Mouse (Mus musculus): ENCODE results near the gene Papola. TPM values are rescaled to one million over a fixed set of nuclear protein-coding genes. Genes with fewer than 3 reads are reported as not detected.

Gene Papola
- polyA plus RNA-seq, 1 experiment, result 78.6 TPM

DNA sequence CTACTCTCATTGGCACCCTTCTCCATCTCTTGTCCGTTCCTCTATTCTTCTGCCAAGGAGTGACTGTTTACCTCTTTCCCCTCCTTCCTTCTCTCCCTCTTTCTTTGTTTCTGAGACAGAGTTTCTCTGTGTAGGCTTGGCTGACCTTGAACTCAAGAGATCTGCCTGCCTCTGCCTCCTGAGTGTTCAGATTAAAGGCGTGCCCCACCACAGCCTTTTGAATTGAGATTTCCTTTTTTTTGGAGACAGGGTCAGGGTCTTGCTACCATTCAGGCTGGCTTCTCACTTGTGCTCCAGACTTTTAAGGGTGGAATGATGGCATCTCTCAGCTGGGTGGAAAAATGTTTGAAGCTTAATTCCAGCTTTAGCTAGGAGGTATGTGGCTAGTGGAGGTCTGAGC is 3.1 kb downstream of the Papola start:
- no peak overlapping the region for H3K4me3 ChIP-seq
- no peaks in the 10 kb centered on the region for H3K36me3 ChIP-seq (ENCODE audit: control insufficient read depth, insufficient read depth)
- no peaks in the 10 kb centered on the region for H3K27me3 ChIP-seq (ENCODE audit: control insufficient read depth, insufficient read depth, insufficient read length)
- H3K4me2 ChIP-seq (ENCODE audit: low read depth), result no peak overlapping the region
- H3K79me2 ChIP-seq (ENCODE audit: control insufficient read depth, insufficient read depth), result peaks cover 77% of the 10 kb centered on the region
- TF ChIP-seq MYOD1 (IDR thresholded peaks at IDR 0.05; ENCODE audit: control insufficient read depth in 1 of 3, insufficient read length in 2 of 3, low read depth in 2 of 3) (no peak), TCF3 (IDR thresholded peaks at IDR 0.05; ENCODE audit: insufficient read length, low read depth) (no peak), E2F4 (IDR thresholded peaks at IDR 0.05; ENCODE audit: insufficient read depth) (no peak), CEBPB (IDR thresholded peaks at IDR 0.05; ENCODE audit: insufficient read depth, poor library complexity, severe bottlenecking) (no peak), MAX (IDR thresholded peaks at IDR 0.05; ENCODE audit: low read depth) (no peak), SRF (IDR thresholded peaks at IDR 0.05; ENCODE audit: control insufficient read depth, insufficient read length, low read depth) (no peak), POLR2A (IDR thresholded peaks at IDR 0.05; ENCODE audit: insufficient read length, low read depth) (no peak), USF1 (IDR thresholded peaks at IDR 0.05; ENCODE audit: low read depth) (no peak), TCF12 (IDR thresholded peaks at IDR 0.05; ENCODE audit: insufficient read depth, poor library complexity, severe bottlenecking) (no peak)
- no peak overlapping the region for H3ac ChIP-seq (ENCODE audit: control insufficient read depth, insufficient read length)

DNA sequence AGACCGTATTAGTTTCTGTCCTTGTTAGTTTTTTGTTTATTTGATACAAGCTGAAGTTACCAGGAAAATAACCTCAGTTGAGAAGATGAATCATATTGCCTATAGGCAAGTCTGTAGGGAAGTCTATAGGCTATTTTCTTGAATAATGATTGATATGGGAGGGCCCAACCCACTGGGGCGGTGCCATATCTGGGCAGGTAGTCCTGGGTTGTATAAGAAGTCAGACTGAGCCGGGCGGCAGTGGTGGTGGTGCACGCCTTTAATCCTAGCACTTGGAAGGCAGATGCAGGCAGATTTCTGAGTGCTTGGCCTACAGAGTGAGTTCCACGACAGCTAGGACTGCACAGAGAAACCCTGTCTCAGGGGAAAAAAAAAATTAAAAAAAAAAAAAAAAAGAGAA is 5.4 kb downstream of the Papola start:
- Histone ChIP-seq H3K36me3 (ENCODE audit: control insufficient read depth, insufficient read depth) (peaks cover under 1% of the 10 kb centered on the region), H3K79me2 (ENCODE audit: control insufficient read depth, insufficient read depth) (peaks cover 100% of the 10 kb centered on the region), H3ac (ENCODE audit: control insufficient read depth, insufficient read length) (no peak overlapping the region), H3K27me3 (ENCODE audit: control insufficient read depth, insufficient read depth, insufficient read length) (no peaks in the 10 kb centered on the region), H3K4me2 (ENCODE audit: low read depth) (no peak overlapping the region), H3K4me3 (no peak overlapping the region)
- TF ChIP-seq POLR2AphosphoS2 (IDR thresholded peaks at IDR 0.05; ENCODE audit: insufficient read length, low read depth) (no peak), REST (IDR thresholded peaks at IDR 0.05; ENCODE audit: insufficient read depth, insufficient read length) (no peak), E2F4 (IDR thresholded peaks at IDR 0.05; ENCODE audit: insufficient read depth) (no peak), SRF (IDR thresholded peaks at IDR 0.05; ENCODE audit: control insufficient read depth, insufficient read length, low read depth) (no peak), MYOD1 (IDR thresholded peaks at IDR 0.05; ENCODE audit: control insufficient read depth in 1 of 3, insufficient read length in 2 of 3, low read depth in 2 of 3) (no peak), MYOG (IDR thresholded peaks at IDR 0.05; ENCODE audit: control insufficient read depth in 1 of 3, insufficient read depth in 1 of 3, insufficient read length in 2 of 3, low read depth in 2 of 3) (no peak), TCF12 (IDR thresholded peaks at IDR 0.05; ENCODE audit: insufficient read depth, poor library complexity, severe bottlenecking) (no peak), CEBPB (IDR thresholded peaks at IDR 0.05; ENCODE audit: insufficient read depth, poor library complexity, severe bottlenecking) (no peak)

- TF ChIP-seq MAX (IDR thresholded peaks at IDR 0.05; ENCODE audit: low read depth), result no peak
- TF ChIP-seq POLR2AphosphoS2 (IDR thresholded peaks at IDR 0.05; ENCODE audit: insufficient read length, low read depth), result no peak
- TF ChIP-seq USF1 (IDR thresholded peaks at IDR 0.05; ENCODE audit: low read depth), result no peak
- TF ChIP-seq MYOG (IDR thresholded peaks at IDR 0.05; ENCODE audit: control insufficient read depth in 1 of 3, insufficient read depth in 1 of 3, insufficient read length in 2 of 3, low read depth in 2 of 3), result no peak
- no peak for TF ChIP-seq POLR2A (IDR thresholded peaks at IDR 0.05; ENCODE audit: insufficient read length, low read depth)
- no peak for TF ChIP-seq TCF12 (IDR thresholded peaks at IDR 0.05; ENCODE audit: insufficient read depth, poor library complexity, severe bottlenecking)
- TF ChIP-seq MYOD1 (IDR thresholded peaks at IDR 0.05; ENCODE audit: control insufficient read depth in 1 of 3, insufficient read length in 2 of 3, low read depth in 2 of 3), result no peak
- no peak for TF ChIP-seq CEBPB (IDR thresholded peaks at IDR 0.05; ENCODE audit: insufficient read depth, poor library complexity, severe bottlenecking)
- no peak for TF ChIP-seq TCF3 (IDR thresholded peaks at IDR 0.05; ENCODE audit: insufficient read length, low read depth)
- TF ChIP-seq SRF (IDR thresholded peaks at IDR 0.05; ENCODE audit: control insufficient read depth, insufficient read length, low read depth), result no peak
- TF ChIP-seq REST (IDR thresholded peaks at IDR 0.05; ENCODE audit: insufficient read depth, insufficient read length), result no peak
- Histone ChIP-seq H3K4me3 (no peak overlapping the region), H3K36me3 (ENCODE audit: control insufficient read depth, insufficient read depth) (peaks cover 14% of the 10 kb centered on the region), H3K4me2 (ENCODE audit: low read depth) (no peak overlapping the region), H3K79me2 (ENCODE audit: control insufficient read depth, insufficient read depth) (peaks cover 100% of the 10 kb centered on the region), H3K27me3 (ENCODE audit: control insufficient read depth, insufficient read depth, insufficient read length) (no peaks in the 10 kb centered on the region), H3ac (ENCODE audit: control insufficient read depth, insufficient read length) (no peak overlapping the region)
These were observed 10.4 kb downstream of the Papola start for GRCm38 (mm10) chr12:105794896-105795295.

DNA sequence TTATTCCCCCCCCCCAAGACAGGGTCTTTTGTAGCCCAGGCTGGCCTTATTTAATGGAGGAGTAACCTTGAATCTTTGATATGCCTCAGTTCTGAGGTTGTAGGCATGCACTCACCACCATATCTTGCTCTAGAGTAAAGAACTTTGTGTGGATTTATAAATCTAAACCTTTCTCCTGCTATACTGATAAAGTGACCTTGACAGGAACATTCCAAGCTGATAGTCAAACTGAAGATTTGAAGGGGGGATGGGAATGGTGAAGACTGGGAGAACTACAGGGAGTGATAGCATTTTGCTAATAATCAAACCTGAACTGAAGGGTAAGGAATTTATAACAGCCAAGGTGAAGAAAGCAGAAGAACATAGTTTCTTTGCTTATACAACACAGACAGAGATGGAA is 13.5 kb downstream of the Papola start:
- Histone ChIP-seq H3K4me2 (ENCODE audit: low read depth) (no peak overlapping the region), H3K27me3 (ENCODE audit: control insufficient read depth, insufficient read depth, insufficient read length) (no peaks in the 10 kb centered on the region), H3ac (ENCODE audit: control insufficient read depth, insufficient read length) (no peak overlapping the region), H3K4me3 (no peak overlapping the region), H3K36me3 (ENCODE audit: control insufficient read depth, insufficient read depth) (peaks cover 36% of the 10 kb centered on the region), H3K79me2 (ENCODE audit: control insufficient read depth, insufficient read depth) (peaks cover 100% of the 10 kb centered on the region)
- no peak for TF ChIP-seq REST (IDR thresholded peaks at IDR 0.05; ENCODE audit: insufficient read depth, insufficient read length)
- no peak for TF ChIP-seq E2F4 (IDR thresholded peaks at IDR 0.05; ENCODE audit: insufficient read depth)
- TF ChIP-seq SRF (IDR thresholded peaks at IDR 0.05; ENCODE audit: control insufficient read depth, insufficient read length, low read depth), result no peak
- no peak for TF ChIP-seq MYOD1 (IDR thresholded peaks at IDR 0.05; ENCODE audit: control insufficient read depth in 1 of 3, insufficient read length in 2 of 3, low read depth in 2 of 3)
- TF ChIP-seq MAX (IDR thresholded peaks at IDR 0.05; ENCODE audit: low read depth), result no peak
- no peak for TF ChIP-seq POLR2AphosphoS2 (IDR thresholded peaks at IDR 0.05; ENCODE audit: insufficient read length, low read depth)
- no peak for TF ChIP-seq MYOG (IDR thresholded peaks at IDR 0.05; ENCODE audit: control insufficient read depth in 1 of 3, insufficient read depth in 1 of 3, insufficient read length in 2 of 3, low read depth in 2 of 3)
- TF ChIP-seq CEBPB (IDR thresholded peaks at IDR 0.05; ENCODE audit: insufficient read depth, poor library complexity, severe bottlenecking), result no peak
- no peak for TF ChIP-seq TCF12 (IDR thresholded peaks at IDR 0.05; ENCODE audit: insufficient read depth, poor library complexity, severe bottlenecking)
- TF ChIP-seq TCF3 (IDR thresholded peaks at IDR 0.05; ENCODE audit: insufficient read length, low read depth), result no peak
- TF ChIP-seq POLR2A (IDR thresholded peaks at IDR 0.05; ENCODE audit: insufficient read length, low read depth), result no peak
- no peak for TF ChIP-seq USF1 (IDR thresholded peaks at IDR 0.05; ENCODE audit: low read depth)

- Histone ChIP-seq H3K4me3 (no peak overlapping the region), H3ac (ENCODE audit: control insufficient read depth, insufficient read length) (no peak overlapping the region), H3K36me3 (ENCODE audit: control insufficient read depth, insufficient read depth) (peaks cover 68% of the 10 kb centered on the region), H3K27me3 (ENCODE audit: control insufficient read depth, insufficient read depth, insufficient read length) (no peaks in the 10 kb centered on the region), H3K4me2 (ENCODE audit: low read depth) (no peak overlapping the region), H3K79me2 (ENCODE audit: control insufficient read depth, insufficient read depth) (peaks cover 63% of the 10 kb centered on the region)
- TF ChIP-seq MYOD1 (IDR thresholded peaks at IDR 0.05; ENCODE audit: control insufficient read depth in 1 of 3, insufficient read length in 2 of 3, low read depth in 2 of 3) (no peak), E2F4 (IDR thresholded peaks at IDR 0.05; ENCODE audit: insufficient read depth) (no peak), POLR2A (IDR thresholded peaks at IDR 0.05; ENCODE audit: insufficient read length, low read depth) (no peak), REST (IDR thresholded peaks at IDR 0.05; ENCODE audit: insufficient read depth, insufficient read length) (no peak), SRF (IDR thresholded peaks at IDR 0.05; ENCODE audit: control insufficient read depth, insufficient read length, low read depth) (no peak), CEBPB (IDR thresholded peaks at IDR 0.05; ENCODE audit: insufficient read depth, poor library complexity, severe bottlenecking) (no peak), USF1 (IDR thresholded peaks at IDR 0.05; ENCODE audit: low read depth) (no peak), TCF3 (IDR thresholded peaks at IDR 0.05; ENCODE audit: insufficient read length, low read depth) (no peak), MAX (IDR thresholded peaks at IDR 0.05; ENCODE audit: low read depth) (no peak), MYOG (IDR thresholded peaks at IDR 0.05; ENCODE audit: control insufficient read depth in 1 of 3, insufficient read depth in 1 of 3, insufficient read length in 2 of 3, low read depth in 2 of 3) (no peak), TCF12 (IDR thresholded peaks at IDR 0.05; ENCODE audit: insufficient read depth, poor library complexity, severe bottlenecking) (no peak), POLR2AphosphoS2 (IDR thresholded peaks at IDR 0.05; ENCODE audit: insufficient read length, low read depth) (no peak)
These were observed 21.3 kb downstream of the Papola start for GRCm38 (mm10) chr12:105805790-105806189.
